Mouse (Mus musculus) ovary, adult 10 weeks (tissue): ENCODE measurements around the gene Nol6. TPM values are rescaled to one million over a fixed set of nuclear protein-coding genes. Genes with fewer than 3 reads are reported as not detected.

Source experiments
- polyA plus RNA-seq: library from polyadenylated mRNA; stranded (reverse); fragments of 350-450 nt; fragmentation: Illumina TruSeq; extraction: RNeasy Lipid Tissue Mini Kit (QIAGEN cat#74804); gene quantifications from one replicate; pipeline ENCODE4 v1.2.3, GENCODE M21; 2014

Nol6 gene
- polyA plus RNA-seq: 3.9 TPM

GRCm38 (mm10) chr4:41124180-41124951 is at the start of gene Nol6:
TSS of gene Nol6 (minus strand) at chr4:41124455.

GRCm38 (mm10) chr4:41135711-41136453 is 11.6 kb upstream of the Nol6 start, which contains the start of gene Ube2r2:
TSS of gene Ube2r2 (plus strand) at chr4:41135743.

GRCm38 (mm10) chr4:41097871-41098576 is 26.2 kb downstream of the Nol6 start, which contains the start of gene Aqp3:
TSS of gene Aqp3 (minus strand) at chr4:41098183.

Other genes with a start within 250 kb of the Nol6 start
- gene Spink4, start 204.4 kb downstream of the Nol6 start, polyA plus RNA-seq: 2.6 TPM
- 565 TPM for gene Bag1, start 176.2 kb downstream of the Nol6 start, polyA plus RNA-seq
- 171 TPM for gene Chmp5, start 176.0 kb downstream of the Nol6 start, polyA plus RNA-seq
- 75.5 TPM for gene Nfx1, start 153.5 kb downstream of the Nol6 start, polyA plus RNA-seq
- gene Aqp7, start 76.3 kb downstream of the Nol6 start, polyA plus RNA-seq: 0.48 TPM
- 0.26 TPM for gene Aqp3, start 26.3 kb downstream of the Nol6 start, polyA plus RNA-seq
- gene Ube2r2, start 11.3 kb upstream of the Nol6 start, polyA plus RNA-seq: 270 TPM
- 109 TPM for gene Ubap2, start 150.7 kb upstream of the Nol6 start, polyA plus RNA-seq
- gene Dcaf12, start 190.4 kb upstream of the Nol6 start, polyA plus RNA-seq: 47.9 TPM
- 50.9 TPM for gene Ubap1, start 224.5 kb upstream of the Nol6 start, polyA plus RNA-seq